Mouse (Mus musculus): ENCODE measurements at regions not wholly inside any gene's neighbourhood (a gene's known extent, or its start where the extent isn't known, plus 50 kb on each side); places are given as distances from the start of the nearest gene placed in this dataset.

DNA sequence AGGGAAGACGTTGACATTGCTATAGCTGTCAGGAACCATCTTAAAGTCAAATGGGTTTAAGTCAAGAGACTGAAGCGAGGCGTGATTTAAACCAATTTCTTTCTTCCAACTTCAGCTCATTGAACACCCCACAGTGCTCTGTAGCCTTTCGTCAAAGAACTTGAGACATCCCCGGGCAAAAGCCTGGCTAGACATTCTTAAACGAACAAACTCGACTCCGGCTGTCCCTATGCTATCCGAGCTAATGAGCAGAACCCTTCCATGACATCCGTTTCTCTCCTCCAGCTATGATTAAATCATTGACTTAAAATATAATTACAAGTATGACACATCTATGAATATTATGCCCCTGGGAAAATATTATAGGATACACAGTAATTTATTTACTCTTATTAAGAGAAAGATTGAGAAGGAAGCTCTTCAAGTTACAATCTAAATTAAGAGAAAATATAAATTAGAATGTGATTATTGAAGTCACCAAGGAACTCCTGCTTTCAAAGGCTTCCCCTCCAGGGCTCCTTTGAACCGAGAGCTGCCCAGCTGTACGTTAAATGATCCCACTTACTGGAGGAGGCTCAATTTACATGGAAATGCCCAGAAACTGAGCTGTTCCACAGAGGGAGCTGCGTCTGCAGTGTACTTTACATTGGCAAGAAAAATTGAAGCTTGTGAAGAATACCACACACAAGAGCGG is 253.2 kb downstream of the Pax3 start:
- intact Hi-C loops (cut with DNase I), result loop anchor here (2.0 to 10.0 kb wide), 2 partner anchors 29 to 471 kb away; no protein-coding TSS in a partner anchor
- DNase-seq (ENCODE audit: low spot score in 2 of 2), result no peak

- DNase-seq (ENCODE audit: low spot score in 2 of 2), result no peak
- intact Hi-C loops (cut with DNase I), result loop anchor here (2.0 to 10.0 kb wide), 2 partner anchors 30 to 472 kb away; no protein-coding TSS in a partner anchor
Measured at GRCm38 (mm10) chr1:77943101-77943500, 253.8 kb downstream of the Pax3 start.

- no peak for DNase-seq (ENCODE audit: low spot score in 2 of 2)
- intact Hi-C loops (cut with DNase I), result no loop called here
Measured at GRCm38 (mm10) chr1:77933095-77933766, 263.7 kb downstream of the Pax3 start.

GRCm38 (mm10) chr1:77932226-77932625 is 264.7 kb downstream of the Pax3 start:
- intact Hi-C loops (cut with DNase I), result no loop called here
- no peak for DNase-seq (ENCODE audit: low spot score in 2 of 2)

DNA sequence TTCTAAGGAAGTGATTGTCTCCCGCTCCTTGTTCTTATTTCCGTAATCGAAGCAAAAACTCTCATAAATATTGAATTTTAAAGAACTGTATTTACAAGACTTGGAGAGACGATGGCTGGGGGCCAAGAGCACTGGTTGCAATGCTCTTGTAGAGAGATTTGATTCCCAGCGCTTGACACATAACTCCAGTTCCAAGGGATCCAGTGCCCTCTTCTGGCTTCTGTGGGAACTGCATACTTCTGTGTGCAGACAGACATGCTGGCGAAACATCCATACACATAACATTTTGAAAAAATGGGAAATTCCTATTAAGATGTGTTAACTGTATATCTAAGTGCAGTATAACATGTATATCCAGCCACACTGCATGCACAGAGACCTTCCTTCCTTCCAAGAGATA is 266.3 kb downstream of the Pax3 start:
- no peak for DNase-seq (ENCODE audit: low spot score in 2 of 2)
- intact Hi-C loops (cut with DNase I), result no loop called here

GRCm38 (mm10) chr1:77929552-77929951 is 267.4 kb downstream of the Pax3 start:
- intact Hi-C loops (cut with DNase I), result no loop called here
- DNase-seq (ENCODE audit: low spot score in 2 of 2), result no peak

- no peak for DNase-seq (ENCODE audit: low spot score in 2 of 2)
- intact Hi-C loops (cut with DNase I), result no loop called here
Measured at GRCm38 (mm10) chr1:77926146-77926545, 270.8 kb downstream of the Pax3 start.

DNA sequence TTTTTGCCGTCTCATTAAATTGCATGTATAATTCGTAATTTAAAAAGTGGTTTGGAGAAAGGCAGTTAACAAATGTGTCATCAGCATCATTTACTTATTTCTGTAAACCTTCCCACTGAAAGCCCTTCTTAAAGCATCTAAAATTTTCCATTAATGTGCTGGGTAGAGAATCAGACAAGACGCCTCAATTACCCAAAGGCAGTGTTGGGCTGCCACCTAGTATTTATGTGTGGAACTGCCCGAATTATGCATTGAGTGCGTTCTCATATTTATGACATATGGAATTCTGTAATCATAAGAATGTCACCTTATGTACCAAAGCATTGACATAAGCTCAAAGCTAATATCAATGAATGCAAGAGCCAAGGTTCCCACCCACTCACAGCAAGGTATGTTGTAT is 300.7 kb downstream of the Pax3 start:
- DNase-seq (ENCODE audit: low spot score in 2 of 2), result peak in 1 of 2 experiments; percentile 11
- intact Hi-C loops (cut with DNase I), result loop anchor here (5.0 kb wide), 1 partner anchor 379 kb away; the partner anchor contains the start of gene Epha4

- intact Hi-C loops (cut with DNase I), result no loop called here
- DNase-seq (ENCODE audit: low spot score in 2 of 2), result no peak
Measured at GRCm38 (mm10) chr1:77879026-77879425, 317.9 kb downstream of the Pax3 start.

GRCm38 (mm10) chr1:77870125-77870524 is 326.8 kb downstream of the Pax3 start:
- intact Hi-C loops (cut with DNase I), result no loop called here
- DNase-seq (ENCODE audit: low spot score in 2 of 2), result no peak

DNA sequence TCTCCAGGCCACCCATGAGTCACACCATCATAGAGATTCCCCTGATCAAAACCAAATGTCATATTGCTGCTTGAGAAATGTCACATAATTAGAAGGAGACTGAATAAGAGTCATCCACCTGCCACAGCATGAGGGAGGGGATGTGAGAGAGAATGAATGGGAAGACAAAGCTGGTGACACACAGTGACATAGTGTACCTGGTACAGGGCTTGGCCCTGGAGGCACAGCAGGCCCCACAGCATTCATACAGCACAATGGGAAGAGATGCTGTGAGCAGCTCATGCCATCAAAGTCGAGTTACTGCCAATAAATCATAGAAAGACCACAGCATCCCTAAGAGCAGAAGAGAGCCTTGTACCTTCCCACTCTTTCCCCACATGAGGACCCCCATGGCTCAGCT is 327.8 kb downstream of the Pax3 start:
- intact Hi-C loops (cut with DNase I), result no loop called here
- DNase-seq (ENCODE audit: low spot score in 2 of 2), result no peak

GRCm38 (mm10) chr1:77859931-77860330 is 337.0 kb downstream of the Pax3 start:
- intact Hi-C loops (cut with DNase I), result no loop called here
- DNase-seq (ENCODE audit: low spot score in 2 of 2), result no peak

DNA sequence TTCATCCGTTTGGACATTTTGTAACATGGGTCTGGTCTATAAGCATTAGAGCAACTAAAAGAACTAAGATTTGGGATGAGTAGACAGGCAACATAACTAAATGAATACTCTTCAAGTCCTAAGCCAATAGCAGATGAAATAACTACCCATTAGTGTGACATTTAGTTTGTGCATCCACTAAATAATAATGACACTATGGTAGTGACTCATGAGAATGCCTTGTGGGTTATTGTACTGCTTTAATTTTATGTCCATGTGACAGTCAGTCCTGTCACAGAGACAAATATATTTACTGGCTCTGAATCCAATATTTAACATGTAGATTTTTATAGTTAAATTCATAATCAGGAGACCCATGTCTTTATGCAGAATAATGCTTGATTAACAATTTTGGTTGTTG is 339.5 kb upstream of the Epha4 start:
- intact Hi-C loops (cut with DNase I), result no loop called here
- DNase-seq (ENCODE audit: low spot score in 2 of 2), result no peak

- intact Hi-C loops (cut with DNase I), result no loop called here
Measured at GRCm38 (mm10) chr1:77847766-77848615, 333.1 kb upstream of the Epha4 start.

GRCm38 (mm10) chr1:77846039-77846727 is 331.3 kb upstream of the Epha4 start:
- no peak for DNase-seq (ENCODE audit: low spot score in 2 of 2)
- intact Hi-C loops (cut with DNase I), result no loop called here

More at GRCm38 (mm10) chr1:77847766-77848615, 333.1 kb upstream of the Epha4 start:
- no peak for DNase-seq (ENCODE audit: low spot score in 2 of 2)

DNA sequence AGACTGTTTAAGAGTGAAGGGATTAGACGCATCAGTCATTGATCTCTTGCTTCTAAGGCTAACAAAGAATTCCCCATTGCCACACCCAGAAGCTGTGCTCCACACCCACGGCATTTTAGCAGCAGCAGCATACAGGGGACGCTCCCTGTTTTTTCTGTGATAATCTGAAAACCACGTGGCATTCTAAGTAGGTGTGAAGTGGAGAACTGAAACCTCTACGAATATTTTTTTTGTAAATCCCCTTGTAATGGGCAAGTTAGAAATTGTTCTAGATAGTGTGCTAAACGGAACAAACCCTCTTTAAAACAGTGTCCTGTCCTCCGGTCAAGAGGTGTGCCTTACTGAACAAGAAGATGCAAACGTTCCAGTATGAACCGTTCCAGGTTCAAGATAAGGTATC is 325.8 kb upstream of the Epha4 start:
- intact Hi-C loops (cut with DNase I), result no loop called here
- DNase-seq (ENCODE audit: low spot score in 2 of 2), result no peak

DNA sequence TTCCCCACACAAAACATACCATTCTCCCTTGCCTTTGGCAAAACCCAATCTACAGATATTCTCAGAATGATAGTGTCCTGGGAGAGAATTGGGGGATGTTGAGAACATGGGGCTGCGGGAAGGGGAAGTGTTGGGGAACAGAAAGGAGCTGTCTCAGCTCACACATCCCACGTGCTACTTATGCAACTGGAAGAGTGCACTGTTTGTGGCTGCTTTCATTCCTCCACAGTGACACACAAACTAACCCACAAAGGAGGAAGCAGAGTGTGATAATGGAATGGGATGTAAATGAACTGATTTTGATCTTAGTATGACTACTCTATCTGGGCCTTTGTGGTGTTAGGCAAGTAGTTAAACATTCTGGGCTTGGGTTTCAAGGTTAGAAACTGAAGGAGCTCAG is 317.3 kb upstream of the Epha4 start:
- intact Hi-C loops (cut with DNase I), result no loop called here
- DNase-seq (ENCODE audit: low spot score in 2 of 2), result no peak

- intact Hi-C loops (cut with DNase I), result no loop called here
- peak; percentile 18 to 47 for DNase-seq (ENCODE audit: low spot score in 2 of 2)
Measured at GRCm38 (mm10) chr1:77824716-77825387, 310.0 kb upstream of the Epha4 start.
